Mouse (Mus musculus) urinary bladder, adult 2 months (tissue): Measurements from ENCODE around the gene Gm26620. TPM values are rescaled to one million over a fixed set of nuclear protein-coding genes. Genes with fewer than 3 reads are reported as not detected.

ENCODE experiments used
- DNase-seq: peaks from one replicate; pipeline ENCODE4 v3.0.0; 2022; ENCODE audit warnings: low spot score
- polyA plus RNA-seq: library from polyadenylated mRNA; depleted of rRNA; stranded (reverse); fragments of >200 nt; gene quantifications from 2 replicates; pipeline ENCODE4 v1.2.3, GENCODE M21; 2012

Gene Gm26620
- polyA plus RNA-seq, 1 experiment = 1.0 TPM

- no peak for DNase-seq
Measured at GRCm38 (mm10) chr1:170868905-170869283, 16.0 kb upstream of the Gm26620 start.

DNA sequence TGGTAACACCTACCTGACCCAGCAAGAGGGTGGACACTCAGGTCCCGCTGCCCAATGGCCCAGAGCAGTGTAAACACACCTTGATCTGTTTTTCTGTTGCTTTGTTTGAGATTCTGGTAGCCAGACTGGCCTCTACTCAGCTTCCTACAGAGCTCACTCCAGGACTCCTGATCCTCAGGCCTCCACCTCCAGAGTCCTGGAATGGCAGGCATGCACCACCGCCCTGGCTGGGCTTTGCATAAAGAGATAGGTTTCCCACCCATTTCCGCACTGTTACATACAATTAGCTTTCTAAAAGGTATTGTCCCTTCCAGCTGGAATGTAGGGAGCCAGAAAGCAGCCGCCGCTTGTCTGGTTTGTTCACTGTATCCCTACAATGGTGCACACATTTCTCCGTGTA lies 13.5 kb upstream of the Gm26620 start:
- DNase-seq = no peak

DNA sequence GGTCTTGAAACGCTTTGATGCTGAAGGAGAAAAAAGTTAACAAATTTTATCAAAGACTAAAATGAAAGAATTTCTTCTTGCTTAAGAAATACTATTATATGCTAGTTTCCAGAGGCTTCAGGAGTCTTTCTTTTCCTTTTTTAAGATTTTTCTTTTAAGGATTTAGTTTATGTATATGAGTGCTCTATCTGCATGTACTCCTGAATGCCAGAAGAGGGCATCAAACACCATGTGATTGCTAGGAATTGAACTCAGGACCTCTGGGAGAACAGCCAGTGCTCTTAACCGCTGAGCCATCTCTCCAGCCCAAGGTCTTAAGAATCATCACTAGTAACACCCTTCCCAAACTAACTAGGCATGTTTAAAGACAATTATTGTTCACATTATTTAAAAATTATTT lies 12.9 kb upstream of the Gm26620 start:
- no peak for DNase-seq

GRCm38 (mm10) chr1:170875676-170876075 lies 9.2 kb upstream of the Gm26620 start:
- DNase-seq = no peak

- DNase-seq = no peak
Measured at GRCm38 (mm10) chr1:170876906-170877305, 8.0 kb upstream of the Gm26620 start.

GRCm38 (mm10) chr1:170882915-170883485 lies 1.9 kb upstream of the Gm26620 start:
- DNase-seq = no peak

DNA sequence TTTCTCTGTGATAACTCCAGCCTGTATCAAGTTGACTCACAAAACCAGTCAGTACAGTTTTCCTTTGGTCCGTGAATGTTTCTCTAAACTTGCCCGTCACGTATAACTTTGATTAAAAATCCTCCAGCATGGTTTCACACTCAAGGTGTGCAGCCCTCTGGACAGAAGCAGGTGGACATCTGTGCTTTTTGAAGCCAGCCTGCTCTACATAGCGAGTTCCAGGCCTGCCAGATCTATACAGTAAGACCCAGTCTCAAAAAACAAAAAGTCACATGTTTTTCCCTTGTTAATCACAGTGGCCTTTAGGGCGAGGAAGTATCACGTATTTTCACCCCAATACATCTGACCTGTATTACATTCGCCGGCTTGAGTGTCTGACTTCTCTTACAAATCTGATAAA lies 475 bp upstream of the Gm26620 start:
- no peak for DNase-seq

GRCm38 (mm10) chr1:170886044-170886458 lies 1.2 kb downstream of the Gm26620 start:
- DNase-seq = no peak

DNA sequence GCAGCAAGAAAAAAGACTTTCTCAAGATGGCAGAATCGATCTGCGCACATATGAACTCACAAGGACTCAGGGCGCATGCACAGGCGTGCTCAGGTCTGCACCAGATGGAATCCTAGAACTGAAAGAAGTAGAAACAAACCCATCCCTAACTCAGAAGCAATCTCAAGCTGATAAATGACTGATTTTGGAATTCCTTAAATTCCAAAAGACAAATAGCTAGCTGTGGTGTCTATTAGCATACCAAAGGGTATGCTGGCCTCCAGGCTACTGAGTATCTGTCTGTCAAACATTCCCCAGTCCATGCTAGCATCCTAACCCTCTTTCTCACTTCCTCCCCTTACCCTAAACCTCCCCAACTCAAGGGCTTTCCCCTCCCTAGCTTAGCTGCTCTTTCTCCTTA lies 4.4 kb downstream of the Gm26620 start:
- DNase-seq = no peak

- no peak for DNase-seq
Measured at GRCm38 (mm10) chr1:170891646-170892045, 6.8 kb downstream of the Gm26620 start.

DNA sequence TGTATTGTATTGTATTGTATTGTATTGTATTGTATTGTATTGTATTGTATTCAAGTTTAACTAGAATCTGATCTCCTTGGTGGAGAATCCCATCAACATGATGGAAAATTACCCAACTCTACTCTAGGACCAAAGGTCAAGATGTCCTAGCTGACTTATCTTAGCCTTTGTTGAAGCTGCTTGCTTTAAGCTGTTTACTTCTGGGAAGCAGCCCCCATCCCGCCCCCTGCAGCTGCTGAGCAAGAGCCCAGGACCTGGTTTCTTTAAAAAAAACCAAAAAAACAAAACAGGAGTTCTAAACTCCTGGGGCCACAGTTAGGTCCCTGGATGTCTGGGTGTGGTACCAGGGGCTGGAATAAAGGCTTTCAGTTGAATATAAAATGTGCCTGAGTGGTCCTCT lies 7.4 kb downstream of the Gm26620 start:
- no peak for DNase-seq

DNA sequence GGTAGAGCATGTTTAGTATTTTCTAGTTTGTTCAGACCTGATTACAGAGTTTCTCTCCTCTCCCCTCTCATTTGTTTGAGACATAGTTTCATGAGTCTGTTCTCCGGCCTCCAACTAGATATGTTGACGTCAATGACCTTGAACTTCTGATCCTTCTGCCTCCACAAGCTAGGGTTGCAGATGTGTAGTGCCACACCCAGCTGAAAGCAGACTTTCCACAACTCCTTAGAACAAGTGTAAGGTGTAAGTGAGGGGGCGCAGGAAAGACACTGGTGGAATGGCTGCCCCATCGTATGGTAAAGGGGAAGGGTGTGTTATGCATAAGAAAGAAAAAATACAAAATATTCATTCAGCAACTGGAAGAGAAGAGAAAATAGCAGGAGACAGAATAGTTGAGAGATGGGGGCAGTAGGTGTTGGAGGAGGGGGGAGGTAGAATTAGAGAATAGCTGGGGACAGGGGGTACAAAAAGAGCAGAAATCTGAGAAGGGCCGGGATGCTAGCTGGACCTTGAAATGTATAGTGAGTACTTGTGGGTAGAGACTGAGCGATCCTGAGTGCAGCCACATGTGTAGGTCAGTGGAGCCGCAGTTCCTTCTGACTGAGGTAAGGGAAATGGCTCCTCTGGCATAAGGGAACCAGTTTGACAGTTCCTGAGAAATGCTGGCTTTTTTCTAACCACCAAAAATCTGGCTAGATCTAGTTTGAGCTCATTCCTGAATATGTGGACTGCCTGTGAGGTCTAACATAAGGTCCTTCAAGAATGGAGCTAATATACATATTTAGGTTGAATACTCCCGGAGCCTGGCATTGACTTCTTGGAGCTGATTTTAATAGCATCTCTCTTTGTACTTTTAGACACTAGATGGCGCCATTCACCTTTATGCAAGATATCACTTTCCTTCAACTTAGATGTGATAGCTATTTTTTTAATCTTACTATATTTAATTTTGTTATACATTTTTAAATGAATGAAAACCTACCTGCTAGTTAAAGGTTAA lies 10.0 kb downstream of the Gm26620 start:
- no peak for DNase-seq

DNA sequence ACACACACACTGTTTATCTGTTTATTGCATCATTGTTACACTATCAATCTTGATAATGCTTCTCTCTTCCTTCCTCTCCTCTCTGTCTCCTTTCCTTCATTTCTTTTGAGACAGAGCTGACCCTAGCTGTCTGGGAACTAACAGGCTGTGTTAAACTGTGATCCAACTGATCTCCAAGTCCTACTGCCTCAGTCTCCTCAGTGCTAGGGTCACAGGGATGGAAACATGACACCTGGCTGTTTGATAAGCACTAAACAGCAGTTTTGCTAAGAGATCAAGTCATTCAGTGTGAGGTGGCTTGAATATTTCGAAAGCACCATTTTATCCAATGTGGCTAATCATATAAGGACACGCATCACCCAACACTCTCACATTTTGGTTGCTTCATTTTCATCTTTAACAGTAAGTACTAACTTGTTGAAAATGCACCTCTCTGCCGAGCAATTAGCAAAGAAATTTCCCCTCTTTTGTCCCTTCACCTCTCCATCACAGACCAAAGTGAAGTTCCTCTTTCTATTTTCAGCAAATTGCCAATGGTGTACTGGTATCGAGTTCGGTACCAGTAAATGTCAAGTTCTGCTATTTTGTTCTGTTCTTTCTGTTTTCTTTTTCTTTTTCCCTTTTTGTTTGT lies 11.9 kb downstream of the Gm26620 start:
- no peak for DNase-seq

DNA sequence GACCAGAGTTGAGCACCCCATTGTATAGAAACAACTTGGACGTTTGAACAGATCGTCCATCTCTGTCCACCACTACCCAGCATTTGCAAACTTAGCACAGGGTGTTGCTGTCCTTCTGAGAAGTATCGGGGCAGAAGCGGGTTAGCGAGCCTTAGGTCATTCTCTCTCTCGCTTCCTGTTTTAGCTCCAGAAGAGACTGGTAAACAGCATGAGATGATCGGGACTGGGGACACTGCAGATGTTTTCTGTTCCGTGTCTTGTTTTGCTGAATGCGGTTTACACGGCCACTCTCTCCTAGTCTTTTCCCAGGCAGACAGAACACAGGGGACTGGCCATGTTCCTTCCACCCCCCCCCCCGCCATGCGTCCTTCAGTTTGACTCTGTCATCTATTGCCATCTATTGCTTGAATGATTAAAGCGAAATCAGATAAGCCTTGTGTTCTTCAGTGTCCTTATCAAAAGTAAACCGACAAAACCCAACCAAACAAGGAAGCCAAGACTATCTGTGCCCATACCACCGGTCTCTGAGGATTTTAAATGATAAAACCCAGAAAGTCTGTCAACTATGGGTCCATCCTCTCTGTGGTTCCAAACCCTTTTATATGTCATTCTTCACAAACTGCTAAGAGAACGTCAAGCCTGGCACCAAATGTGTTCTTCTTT lies 13.7 kb downstream of the Gm26620 start:
- DNase-seq = no peak

- DNase-seq = no peak
Measured at GRCm38 (mm10) chr1:170900799-170901467, 16.1 kb downstream of the Gm26620 start.

DNA sequence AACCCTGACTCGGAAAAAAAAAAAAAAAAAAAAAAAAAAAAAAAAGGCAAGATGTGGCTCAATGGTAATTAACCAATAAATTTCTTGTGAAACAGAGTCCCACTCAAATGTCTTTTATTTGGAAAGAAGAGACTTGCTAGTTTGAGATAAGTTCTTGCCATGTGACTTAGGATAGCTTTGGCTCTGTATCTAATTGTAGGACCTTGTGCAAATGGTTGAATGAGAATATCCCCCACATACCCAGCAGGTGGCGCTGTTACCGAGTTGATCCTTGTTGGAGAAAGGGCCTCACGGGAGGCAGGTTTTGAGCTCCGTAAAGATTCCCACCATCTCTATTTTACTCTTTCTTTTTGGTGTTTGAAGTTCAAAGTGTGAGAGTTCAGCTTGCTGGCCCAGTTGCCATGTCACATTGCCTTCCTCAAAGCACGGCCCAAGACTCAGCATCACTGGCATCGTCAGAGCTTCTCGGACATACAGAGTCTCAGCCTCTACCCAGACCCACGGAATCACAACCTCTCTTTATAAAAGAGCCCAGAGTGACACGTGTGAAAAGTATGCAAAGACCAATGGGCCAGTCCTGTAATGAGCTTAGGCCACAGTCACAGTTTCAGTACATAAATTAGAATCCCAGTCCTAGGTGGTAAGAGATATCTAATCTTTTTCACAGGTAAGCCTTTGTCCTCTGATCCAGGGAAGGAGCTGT lies 16.8 kb downstream of the Gm26620 start:
- DNase-seq = peak; percentile 66

DNA sequence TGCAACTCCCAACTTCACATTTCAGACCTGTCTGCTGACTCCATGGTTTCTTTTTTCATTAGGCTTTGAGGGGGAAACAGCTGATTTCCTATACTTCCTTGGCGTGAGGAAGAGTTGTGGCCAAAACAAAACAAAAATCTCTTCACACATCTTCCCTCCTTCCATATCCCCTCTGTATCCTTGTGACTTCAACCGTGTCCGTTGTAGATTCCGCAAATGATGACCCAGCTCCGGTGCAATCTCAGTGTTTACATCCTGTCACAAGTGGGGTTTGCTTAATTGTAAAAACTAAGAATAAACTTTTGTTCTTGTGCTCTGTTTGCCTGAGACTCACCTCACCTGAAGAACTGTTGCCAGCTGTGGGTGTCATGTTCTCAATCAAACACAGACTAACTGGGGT lies 18.6 kb downstream of the Gm26620 start:
- DNase-seq = no peak

GRCm38 (mm10) chr1:170907111-170907455 lies 22.2 kb downstream of the Gm26620 start:
- no peak for DNase-seq

DNA sequence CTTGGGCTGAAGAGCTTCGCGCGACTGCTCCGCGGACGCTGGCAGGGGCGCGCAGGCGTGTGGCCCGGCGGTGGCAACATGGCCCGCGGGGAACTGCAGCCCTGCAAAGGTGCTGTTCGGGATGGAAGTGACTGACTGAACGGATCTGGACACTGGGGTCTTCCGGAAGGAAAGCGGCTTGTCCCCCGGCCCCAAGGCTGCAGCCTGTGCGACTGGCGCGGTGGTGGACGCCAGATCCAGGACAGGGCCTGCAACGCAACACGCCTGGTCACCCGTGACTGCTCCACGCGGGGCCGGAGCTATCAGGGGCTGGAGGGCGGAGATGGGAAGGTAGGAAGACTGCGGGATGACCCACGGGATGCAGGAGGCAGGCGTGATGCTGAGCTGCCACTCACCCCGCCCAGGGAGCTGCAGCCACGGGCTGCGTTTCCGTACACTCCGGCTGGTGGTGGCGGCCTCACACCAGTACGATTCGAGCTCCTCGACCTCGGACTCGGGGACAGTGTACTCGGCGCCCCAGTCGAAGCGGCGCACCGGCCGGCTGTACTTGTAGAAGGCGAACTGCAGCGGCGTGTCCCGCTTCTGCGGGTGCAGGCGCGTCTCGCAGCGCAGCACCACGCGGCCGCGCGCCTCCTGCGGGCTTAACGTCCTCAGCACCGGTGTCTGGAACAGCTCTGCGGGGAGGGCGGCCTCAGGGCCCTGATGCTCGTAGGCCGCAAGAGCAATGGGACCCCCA lies 22.8 kb downstream of the Gm26620 start:
- DNase-seq = no peak

- no peak for DNase-seq
Measured at GRCm38 (mm10) chr1:170908341-170908740, 23.5 kb downstream of the Gm26620 start.
